Mouse (Mus musculus) adrenal gland, postnatal 10 days (tissue): ENCODE data around the gene Jpt1. TPM values are rescaled to one million over a fixed set of nuclear protein-coding genes. Genes with fewer than 3 reads are reported as not detected.
"Not testable (repeated sequence)": the region's sequence is repeated elsewhere in the genome, so short reads cannot be mapped to it uniquely, and the experiment has no call there.

Source experiments
- DNase-seq: peaks from one replicate; pipeline ENCODE4 v3.0.0; 2021; ENCODE audit warnings: mixed read lengths
- total RNA-seq, 2 experiments: library from RNA; stranded (reverse); gene quantifications; 2 replicates each; pipeline ENCODE4 v1.2.3; 2021

Gene Jpt1
- total RNA-seq, 2 experiments from 2014 or later = 113 to 123 TPM

GRCm38 (mm10) chr11:115475758-115476237 lies 38.4 kb downstream of the Jpt1 start:
- DNase-seq = no peak

GRCm38 (mm10) chr11:115475025-115475757 lies 39.0 kb downstream of the Jpt1 start, which contains the start of gene Armc7:
Armc7 (plus strand) TSS chr11:115475667.
- peak; percentile 97 for DNase-seq

- DNase-seq = peak; percentile 95
Measured at GRCm38 (mm10) chr11:115473626-115474275, 40.4 kb downstream of the Jpt1 start.

GRCm38 (mm10) chr11:115472183-115472582 lies 42.0 kb downstream of the Jpt1 start:
- no peak for DNase-seq

- DNase-seq = no peak
Measured at GRCm38 (mm10) chr11:115467217-115467618, 47.0 kb downstream of the Jpt1 start.

- no peak for DNase-seq
Measured at GRCm38 (mm10) chr11:115464851-115465250, 49.3 kb downstream of the Jpt1 start.

GRCm38 (mm10) chr11:115463397-115463796 lies 50.8 kb downstream of the Jpt1 start:
- no peak for DNase-seq

- DNase-seq = no peak
Measured at GRCm38 (mm10) chr11:115462243-115462891, 51.8 kb downstream of the Jpt1 start, which contains the start of gene Slc16a5. Slc16a5 (plus strand) TSS chr11:115462474.

- DNase-seq = no peak
Measured at GRCm38 (mm10) chr11:115461846-115462242, 52.3 kb downstream of the Jpt1 start.

- DNase-seq = no peak
Measured at GRCm38 (mm10) chr11:115460976-115461375, 53.2 kb downstream of the Jpt1 start.

- no peak for DNase-seq
Measured at GRCm38 (mm10) chr11:115457405-115457804, 56.8 kb downstream of the Jpt1 start.

GRCm38 (mm10) chr11:115456182-115456581 lies 58.0 kb downstream of the Jpt1 start:
- DNase-seq = no peak

- DNase-seq = no peak
Measured at GRCm38 (mm10) chr11:115455619-115456018, 58.6 kb downstream of the Jpt1 start.

- DNase-seq = not testable (repeated sequence)
Measured at GRCm38 (mm10) chr11:115454822-115455221, 59.4 kb downstream of the Jpt1 start.

GRCm38 (mm10) chr11:115453306-115453705 lies 60.9 kb downstream of the Jpt1 start:
- no peak for DNase-seq

GRCm38 (mm10) chr11:115452281-115452860 lies 61.8 kb downstream of the Jpt1 start:
- DNase-seq = no peak

- no peak for DNase-seq
Measured at GRCm38 (mm10) chr11:115451781-115452241, 62.4 kb downstream of the Jpt1 start.

- DNase-seq = no peak
Measured at GRCm38 (mm10) chr11:115450176-115450575, 64.0 kb downstream of the Jpt1 start.

- DNase-seq = no peak
Measured at GRCm38 (mm10) chr11:115448998-115449397, 65.2 kb downstream of the Jpt1 start.

GRCm38 (mm10) chr11:115448075-115448474 lies 66.1 kb downstream of the Jpt1 start:
- no peak for DNase-seq
